Mouse (Mus musculus): ENCODE results near the gene R3hcc1l. TPM values are rescaled to one million over a fixed set of nuclear protein-coding genes. Genes with fewer than 3 reads are reported as not detected.

The R3hcc1l gene
- polyA plus RNA-seq, 1 experiment from 2014 or later = 22.9 TPM

- Histone ChIP-seq H3K27ac (no peak overlapping the region), H3K36me3 (replicated peaks) (peaks cover 12% of the 10 kb centered on the region), H3K4me3 (replicated peaks) (no peak overlapping the region), H3K4me2 (no peak overlapping the region), H3K27me3 (no peaks in the 10 kb centered on the region), H3K9ac (no peak overlapping the region), H3K4me1 (no peaks in the 10 kb centered on the region), H3K9me3 (no peaks in the 10 kb centered on the region)
- ATAC-seq (ENCODE audit: low FRiP score) = no peak
- WGBS = 98% methylated on average over 3 of the region's 3 CpGs
These were observed 44.4 kb downstream of the R3hcc1l start for GRCm38 (mm10) chr19:42562981-42563380.

- Histone ChIP-seq H3K9me3 (no peaks in the 10 kb centered on the region), H3K27me3 (no peaks in the 10 kb centered on the region), H3K9ac (no peak overlapping the region), H3K36me3 (replicated peaks) (peaks cover 12% of the 10 kb centered on the region), H3K4me1 (no peaks in the 10 kb centered on the region), H3K4me2 (no peak overlapping the region), H3K27ac (no peak overlapping the region), H3K4me3 (replicated peaks) (no peak overlapping the region)
- 91% methylated on average over 3 of the region's 3 CpGs for WGBS
- ATAC-seq (ENCODE audit: low FRiP score) = no peak
These were observed 45.2 kb downstream of the R3hcc1l start for GRCm38 (mm10) chr19:42563726-42564270.

- no peak overlapping the region for H3K9ac ChIP-seq
- WGBS = 95% methylated on average over 4 of the region's 4 CpGs
- no peak overlapping the region for H3K4me2 ChIP-seq
- H3K36me3 ChIP-seq (replicated peaks) = peaks cover 12% of the 10 kb centered on the region
- no peak overlapping the region for H3K27ac ChIP-seq
- no peaks in the 10 kb centered on the region for H3K27me3 ChIP-seq
- no peaks in the 10 kb centered on the region for H3K9me3 ChIP-seq
- no peak overlapping the region for H3K4me3 ChIP-seq (replicated peaks)
- no peaks in the 10 kb centered on the region; the same call in none of the 2 replicates for H3K4me1 ChIP-seq
- ATAC-seq (ENCODE audit: low FRiP score) = no peak
These were observed 47.9 kb downstream of the R3hcc1l start for GRCm38 (mm10) chr19:42566283-42567019.

- Histone ChIP-seq H3K4me2 (no peak overlapping the region), H3K27ac (no peak overlapping the region), H3K27me3 (no peaks in the 10 kb centered on the region), H3K9me3 (no peaks in the 10 kb centered on the region), H3K4me3 (replicated peaks) (no peak overlapping the region), H3K36me3 (replicated peaks) (peaks cover 12% of the 10 kb centered on the region), H3K4me1 (no peaks in the 10 kb centered on the region; the same call in none of the 2 replicates), H3K9ac (no peak overlapping the region)
- ATAC-seq (ENCODE audit: low FRiP score) = no peak
These were observed 48.5 kb downstream of the R3hcc1l start for GRCm38 (mm10) chr19:42567020-42567419.

GRCm38 (mm10) chr19:42569076-42569475, 50.5 kb downstream of the R3hcc1l start:
- no peaks in the 10 kb centered on the region for H3K27me3 ChIP-seq
- no peak overlapping the region for H3K4me3 ChIP-seq (replicated peaks)

GRCm38 (mm10) chr19:42571291-42571690, 52.7 kb downstream of the R3hcc1l start:
- Histone ChIP-seq H3K36me3 (replicated peaks) (no peaks in the 10 kb centered on the region), H3K27me3 (no peaks in the 10 kb centered on the region), H3K4me3 (replicated peaks) (no peak overlapping the region), H3K4me1 (no peaks in the 10 kb centered on the region; the same call in none of the 2 replicates), H3K9me3 (no peaks in the 10 kb centered on the region), H3K9ac (no peak overlapping the region), H3K27ac (0 out of 2 replicates have a peak overlapping the region, but pooled peaks have one; percentile 25), H3K4me2 (no peak overlapping the region)
- no peak for ATAC-seq (ENCODE audit: low FRiP score)
- WGBS = 76% methylated on average over 4 of the region's 4 CpGs

More at GRCm38 (mm10) chr19:42569076-42569475, 50.5 kb downstream of the R3hcc1l start:
- Histone ChIP-seq H3K36me3 (replicated peaks) (no peaks in the 10 kb centered on the region; the same call in 1 of the 2 replicates), H3K27ac (no peak overlapping the region), H3K9me3 (no peaks in the 10 kb centered on the region), H3K9ac (no peak overlapping the region), H3K4me1 (no peaks in the 10 kb centered on the region; the same call in none of the 2 replicates), H3K4me2 (no peak overlapping the region)
- 77% methylated on average over 2 of the region's 2 CpGs for WGBS
- no peak for ATAC-seq (ENCODE audit: low FRiP score)

GRCm38 (mm10) chr19:42575317-42575716, 56.8 kb downstream of the R3hcc1l start:
- WGBS = 88% methylated on average over 2 of the region's 2 CpGs
- H3K27ac ChIP-seq = no peak overlapping the region

GRCm38 (mm10) chr19:42576856-42577255, 58.3 kb downstream of the R3hcc1l start:
- no peaks in the 10 kb centered on the region for H3K36me3 ChIP-seq (replicated peaks)
- no peaks in the 10 kb centered on the region for H3K9me3 ChIP-seq
- no peaks in the 10 kb centered on the region for H3K27me3 ChIP-seq
- 63% methylated on average over 1 of the region's 1 CpGs for WGBS
- H3K4me1 ChIP-seq = no peaks in the 10 kb centered on the region
- H3K9ac ChIP-seq = no peak overlapping the region
- no peak for ATAC-seq (ENCODE audit: low FRiP score)
- H3K4me2 ChIP-seq = no peak overlapping the region
- H3K27ac ChIP-seq = no peak overlapping the region
- no peak overlapping the region for H3K4me3 ChIP-seq (replicated peaks)

More at GRCm38 (mm10) chr19:42575317-42575716, 56.8 kb downstream of the R3hcc1l start:
- no peak overlapping the region for H3K9ac ChIP-seq
- ATAC-seq (ENCODE audit: low FRiP score) = no peak
- no peaks in the 10 kb centered on the region; the same call in 1 of the 2 replicates for H3K4me1 ChIP-seq
- no peaks in the 10 kb centered on the region for H3K9me3 ChIP-seq
- H3K27me3 ChIP-seq = no peaks in the 10 kb centered on the region
- H3K4me3 ChIP-seq (replicated peaks) = no peak overlapping the region
- H3K4me2 ChIP-seq = no peak overlapping the region
- no peaks in the 10 kb centered on the region for H3K36me3 ChIP-seq (replicated peaks)

- H3K9ac ChIP-seq = no peak overlapping the region
- H3K9me3 ChIP-seq = no peaks in the 10 kb centered on the region
- no peak overlapping the region for H3K27ac ChIP-seq
- H3K36me3 ChIP-seq (replicated peaks) = peaks cover 5% of the 10 kb centered on the region; the same call in 1 of the 2 replicates
- 84% methylated on average over 4 of the region's 4 CpGs for WGBS
- H3K27me3 ChIP-seq = no peaks in the 10 kb centered on the region
- no peak overlapping the region for H3K4me2 ChIP-seq
- no peak for ATAC-seq (ENCODE audit: low FRiP score)
- no peaks in the 10 kb centered on the region for H3K4me1 ChIP-seq
- no peak overlapping the region for H3K4me3 ChIP-seq (replicated peaks)
These were observed 60.1 kb downstream of the R3hcc1l start for GRCm38 (mm10) chr19:42578631-42579030.

GRCm38 (mm10) chr19:42580701-42581100, 62.1 kb downstream of the R3hcc1l start:
- Histone ChIP-seq H3K27me3 (no peaks in the 10 kb centered on the region), H3K4me2 (no peak overlapping the region), H3K9ac (no peak overlapping the region), H3K9me3 (no peaks in the 10 kb centered on the region), H3K27ac (no peak overlapping the region), H3K4me3 (replicated peaks) (no peak overlapping the region), H3K4me1 (no peaks in the 10 kb centered on the region), H3K36me3 (replicated peaks) (peaks cover 6% of the 10 kb centered on the region; the same call in 1 of the 2 replicates)
- no peak for ATAC-seq (ENCODE audit: low FRiP score)
- 71% methylated on average over 4 of the region's 4 CpGs for WGBS

GRCm38 (mm10) chr19:42582811-42583370, 64.3 kb downstream of the R3hcc1l start:
- no peaks in the 10 kb centered on the region for H3K27me3 ChIP-seq
- peaks cover 2% of the 10 kb centered on the region; the same call in 1 of the 2 replicates for H3K4me1 ChIP-seq
- H3K9ac ChIP-seq = no peak overlapping the region
- H3K9me3 ChIP-seq = no peaks in the 10 kb centered on the region
- H3K4me2 ChIP-seq = no peak overlapping the region
- H3K27ac ChIP-seq = no peak overlapping the region
- ATAC-seq (ENCODE audit: low FRiP score) = no peak
- H3K36me3 ChIP-seq (replicated peaks) = peaks cover 6% of the 10 kb centered on the region; the same call in 1 of the 2 replicates
- H3K4me3 ChIP-seq (replicated peaks) = no peak overlapping the region
- 89% methylated on average over 13 of the region's 13 CpGs for WGBS

- WGBS = 91% methylated on average over 5 of the region's 5 CpGs
- ATAC-seq (ENCODE audit: low FRiP score) = no peak
- H3K9ac ChIP-seq = no peak overlapping the region
These were observed 65.1 kb downstream of the R3hcc1l start for GRCm38 (mm10) chr19:42583677-42584076.

More at GRCm38 (mm10) chr19:42583677-42584076, 65.1 kb downstream of the R3hcc1l start:
- no peak overlapping the region for H3K4me3 ChIP-seq (replicated peaks)
- no peaks in the 10 kb centered on the region for H3K9me3 ChIP-seq
- peaks cover 6% of the 10 kb centered on the region; the same call in 1 of the 2 replicates for H3K36me3 ChIP-seq (replicated peaks)
- no peak overlapping the region for H3K27ac ChIP-seq
- no peaks in the 10 kb centered on the region for H3K27me3 ChIP-seq
- no peak overlapping the region for H3K4me2 ChIP-seq
- peaks cover 9% of the 10 kb centered on the region; the same call in 1 of the 2 replicates for H3K4me1 ChIP-seq

Measured in forebrain, embryonic 12.5 days (tissue).